Mouse (Mus musculus) kidney, adult 2 months (tissue): ENCODE results near the gene Olfr1272. TPM values are rescaled to one million over a fixed set of nuclear protein-coding genes. Genes with fewer than 3 reads are reported as not detected.
"Not testable (repeated sequence)": the region's sequence is repeated elsewhere in the genome, so short reads cannot be mapped to it uniquely, and the experiment has no call there.

Experiments used
- DNase-seq: peaks from one replicate; pipeline ENCODE4 v3.0.0; 2021
- H3K27ac ChIP-seq: fragments of 200-500 bp; 2 replicates; pipeline ENCODE4 v1.5.1; 2012; ENCODE audit warnings: low read depth, low read length, control low read depth, inconsistent platforms; ENCODE audit not compliant: insufficient read depth
- H3K27me3 ChIP-seq: fragments of 200-500 bp; replicated peaks from 2 replicates; pipeline ENCODE4 v1.6.1; 2012; ENCODE audit warnings: mild to moderate bottlenecking, moderate library complexity, low read length, inconsistent platforms; ENCODE audit not compliant: control insufficient read depth, insufficient read depth
- H3K36me3 ChIP-seq: fragments of 200-500 bp; 2 replicates; pipeline ENCODE4 v1.6.1; 2012; ENCODE audit warnings: mild to moderate bottlenecking, moderate library complexity, low read length, inconsistent platforms; ENCODE audit not compliant: control insufficient read depth, insufficient read depth
- H3K4me1 ChIP-seq: fragments of 200-500 bp; 2 replicates; pipeline ENCODE4 v1.6.1; 2011; ENCODE audit warnings: low read length; ENCODE audit not compliant: control insufficient read depth, insufficient read depth
- H3K4me3 ChIP-seq: fragments of 200-500 bp; 2 replicates; pipeline ENCODE4 v1.5.1; 2011; ENCODE audit warnings: mild to moderate bottlenecking, low read depth, low read length, control low read depth; ENCODE audit not compliant: insufficient read depth
- CTCF ChIP-seq: fragments of 200-500 bp; conservative IDR thresholded peaks from 2 replicates; pipeline ENCODE4 v1.5.1; 2011; ENCODE audit warnings: low read depth, mild to moderate bottlenecking, control low read depth, low read length, moderate library complexity, mixed read lengths; ENCODE audit not compliant: insufficient read depth, insufficient read length
- POLR2A ChIP-seq: fragments of 200-500 bp; IDR thresholded peaks from one replicate; pipeline ENCODE4 v1.6.1; 2011; ENCODE audit warnings: low read depth, low read length, control low read depth
- WGBS: fragments of 180-500 bp; shearing (Covaris S2); methylation state at CpG from one replicate; pipeline ENCODE4 v1.1.7; 2018; 5-methylcytosine and 5-hydroxymethylcytosine counted together
- polyA plus RNA-seq: library from polyadenylated mRNA; depleted of rRNA; stranded (reverse); fragments of >200 nt; gene quantifications from 2 replicates; pipeline ENCODE4 v1.2.3, GENCODE M21; 2012; rRNA removed

Olfr1272 gene
- polyA plus RNA-seq: not detected in 2 replicates

DNA sequence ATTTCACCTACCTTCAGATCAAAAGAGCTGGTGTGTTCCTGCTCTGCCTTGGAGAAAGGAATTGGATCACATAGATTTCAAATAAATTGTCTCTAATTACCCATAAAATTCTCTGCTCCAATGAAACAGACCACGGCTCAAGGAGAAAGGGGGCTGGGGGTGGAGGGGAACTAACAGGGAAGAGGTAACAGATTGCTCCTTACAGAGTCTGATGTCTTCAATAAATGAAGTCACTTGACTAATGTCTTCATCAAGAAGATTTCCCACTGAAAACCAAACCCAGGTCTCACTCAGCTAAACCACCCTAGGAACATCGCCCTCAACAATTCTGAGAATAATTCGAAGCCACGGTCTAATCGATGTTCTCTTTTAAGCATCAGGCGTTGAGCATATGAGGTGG lies at the start of gene Olfr1272:
TSS of gene Olfr1272 (minus strand) at position 101 of the 400 bp plus-strand sequence.
- no peak within 1 kb of the TSS for H3K4me3 ChIP-seq
- WGBS: 82% methylated on average over 6 of the region's 6 CpGs
- no peaks in the 10 kb centered on the region for H3K4me1 ChIP-seq
- no peak for DNase-seq
- TF ChIP-seq CTCF: no peak
- TF ChIP-seq POLR2A: no peak
- H3K36me3 ChIP-seq: no peaks in the 10 kb centered on the region
- H3K27ac ChIP-seq: no peak within 1 kb of the TSS
- H3K27me3 ChIP-seq: no peaks in the 10 kb centered on the region

DNA sequence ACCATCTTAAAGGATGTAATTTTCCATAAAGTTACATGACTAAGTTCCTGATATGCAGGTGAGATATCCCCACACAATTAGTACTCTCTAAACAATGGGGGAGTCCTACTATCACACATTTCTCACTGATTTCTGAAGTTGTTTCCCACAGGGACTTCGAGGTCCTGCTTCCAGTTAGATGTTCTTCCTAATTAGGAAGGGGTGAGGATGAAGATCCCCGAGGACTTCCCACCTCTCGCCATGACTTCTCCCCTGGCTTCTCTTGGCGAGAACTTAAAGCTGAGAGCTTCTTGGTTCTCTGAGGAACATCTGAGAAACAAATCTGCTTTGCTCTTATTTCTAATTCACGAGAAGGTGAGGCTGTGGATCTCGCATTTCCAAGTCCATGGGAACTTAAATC lies 29.3 kb upstream of the Olfr1272 start, which contains the start of gene Gm13769:
TSS of gene Gm13769 (plus strand) at position 301 of the 400 bp plus-strand sequence.
- H3K4me1 ChIP-seq, H3K27me3 ChIP-seq, DNase-seq, H3K36me3 ChIP-seq, H3K27ac ChIP-seq, H3K4me3 ChIP-seq: not testable (repeated sequence)
- WGBS: no CpG with 5 or more reads among the region's 6 CpGs

DNA sequence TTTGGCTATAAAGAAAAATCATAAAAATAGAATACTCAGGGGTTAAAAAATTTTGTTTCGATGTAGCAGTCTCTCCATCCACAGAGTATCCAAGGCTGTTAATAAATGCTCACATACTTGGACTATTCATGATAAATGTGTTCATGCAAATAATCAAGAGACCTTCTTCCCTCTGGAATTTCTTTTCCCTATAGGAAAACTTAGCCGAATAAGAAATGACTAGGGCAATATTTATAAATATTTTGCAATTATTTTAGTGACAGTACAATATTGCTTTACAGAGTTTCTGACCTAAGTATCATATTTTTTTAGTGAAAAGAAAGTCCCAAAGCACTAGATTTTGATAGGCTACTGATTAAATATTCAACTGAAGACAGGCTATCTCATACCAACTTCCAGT lies 21.7 kb downstream of the Olfr1272 start, which contains the start of gene Olfr1271:
TSS of gene Olfr1271 (minus strand) at position 101 of the 400 bp plus-strand sequence.
- H3K27ac ChIP-seq: no peak within 1 kb of the TSS
- no peaks in the 10 kb centered on the region for H3K36me3 ChIP-seq
- DNase-seq: no peak
- H3K4me1 ChIP-seq: no peaks in the 10 kb centered on the region
- WGBS: 87% methylated on average over 2 of the region's 2 CpGs
- no peaks in the 10 kb centered on the region for H3K27me3 ChIP-seq
- no peak within 1 kb of the TSS for H3K4me3 ChIP-seq
- TF ChIP-seq CTCF (no peak), POLR2A (no peak)

DNA sequence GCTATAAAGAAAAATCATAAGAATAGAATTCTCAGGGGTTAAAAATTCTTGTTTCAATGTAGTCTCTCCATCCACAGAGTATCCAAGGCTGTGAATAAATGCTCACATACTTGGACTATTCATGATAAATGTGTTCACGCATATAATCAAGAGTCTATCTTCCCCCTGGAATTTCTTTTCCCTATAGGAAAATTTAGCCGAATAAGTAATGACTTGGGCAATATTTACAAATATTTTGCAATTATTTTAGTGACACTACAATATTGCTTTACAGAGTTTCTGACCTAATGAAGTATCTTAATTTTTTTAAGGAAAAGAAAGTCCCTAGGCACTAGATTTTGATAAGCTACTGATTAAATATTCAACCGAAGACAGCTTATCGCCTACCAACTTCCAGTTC lies 35.1 kb downstream of the Olfr1272 start, which contains the start of gene Olfr142:
TSS of gene Olfr142 (minus strand) at position 101 of the 400 bp plus-strand sequence.
- TF ChIP-seq POLR2A (no peak), CTCF (no peak)
- no peaks in the 10 kb centered on the region for H3K36me3 ChIP-seq
- no peak within 1 kb of the TSS for H3K4me3 ChIP-seq
- H3K27me3 ChIP-seq: no peaks in the 10 kb centered on the region
- 93% methylated on average over 4 of the region's 4 CpGs for WGBS
- H3K27ac ChIP-seq: no peak within 1 kb of the TSS
- no peak for DNase-seq
- H3K4me1 ChIP-seq: no peaks in the 10 kb centered on the region

Other genes with a start within 250 kb of the Olfr1272 start
- not detected in 2 replicates for gene Olfr140, start 229.2 kb downstream of the Olfr1272 start, polyA plus RNA-seq
- gene Olfr1269, start 171.4 kb downstream of the Olfr1272 start, polyA plus RNA-seq: not detected in 2 replicates
- gene Olfr32, start 150.5 kb downstream of the Olfr1272 start, polyA plus RNA-seq: not detected in 2 replicates
- gene Olfr1270, start 139.8 kb downstream of the Olfr1272 start, polyA plus RNA-seq: not detected in 2 replicates
- gene Olfr1506, start 68.3 kb downstream of the Olfr1272 start, polyA plus RNA-seq: not detected in 2 replicates
- gene Olfr142, start 35.2 kb downstream of the Olfr1272 start, polyA plus RNA-seq: not detected in 2 replicates
- not detected in 2 replicates for gene Olfr1271, start 21.8 kb downstream of the Olfr1272 start, polyA plus RNA-seq
- not detected in 2 replicates for gene Gm13769, start 29.4 kb upstream of the Olfr1272 start, polyA plus RNA-seq
- not detected in 2 replicates for gene Olfr1274-ps, start 105.8 kb upstream of the Olfr1272 start, polyA plus RNA-seq